Mouse (Mus musculus): ENCODE measurements around the gene Klk15. TPM values are rescaled to one million over a fixed set of nuclear protein-coding genes. Genes with fewer than 3 reads are reported as not detected.
"Not testable (repeated sequence)": the region's sequence is repeated elsewhere in the genome, so short reads cannot be mapped to it uniquely, and the experiment has no call there.

The Klk15 gene
- polyA plus RNA-seq, 1 experiment: not detected

- H3K4me3 ChIP-seq (replicated peaks; ENCODE audit: extremely low read depth, low read depth, low read length): no peak overlapping the region
- TF ChIP-seq POLR2A (IDR thresholded peaks at IDR 0.05; ENCODE audit: borderline replicate concordance, extremely low read depth, low read depth, low read length) (no peak), CTCF (IDR thresholded peaks at IDR 0.05; ENCODE audit: insufficient read depth, low read length) (no peak)
- no peaks in the 10 kb centered on the region for H3K4me1 ChIP-seq (ENCODE audit: control insufficient read depth, insufficient read depth, low read length)
- no peak for DNase-seq
- 71% methylated on average over 3 of the region's 3 CpGs for WGBS
These were observed 33.5 kb downstream of the Klk15 start for GRCm38 (mm10) chr7:43967058-43967457.

GRCm38 (mm10) chr7:43967612-43968011 lies 34.1 kb downstream of the Klk15 start:
- Histone ChIP-seq H3K4me3 (replicated peaks; ENCODE audit: extremely low read depth, low read depth, low read length) (no peak overlapping the region), H3K4me1 (ENCODE audit: control insufficient read depth, insufficient read depth, low read length) (no peaks in the 10 kb centered on the region)
- no peak for DNase-seq
- no peak for TF ChIP-seq POLR2A (IDR thresholded peaks at IDR 0.05; ENCODE audit: borderline replicate concordance, extremely low read depth, low read depth, low read length)
- no peak for TF ChIP-seq CTCF (IDR thresholded peaks at IDR 0.05; ENCODE audit: insufficient read depth, low read length)
- 67% methylated on average over 2 of the region's 2 CpGs for WGBS

GRCm38 (mm10) chr7:43975761-43976160 lies 42.2 kb downstream of the Klk15 start, which contains the start of gene Klk1b9:
Gene Klk1b9, plus strand, starts transcription at chr7:43976061.
- H3K4me1 ChIP-seq (ENCODE audit: control insufficient read depth, insufficient read depth, low read length); DNase-seq; H3K4me3 ChIP-seq (replicated peaks; ENCODE audit: extremely low read depth, low read depth, low read length): not testable (repeated sequence)
- 58% methylated on average over 1 of the region's 1 CpGs for WGBS

GRCm38 (mm10) chr7:43985657-43986056 lies 52.1 kb downstream of the Klk15 start:
- TF ChIP-seq CTCF (IDR thresholded peaks at IDR 0.05; ENCODE audit: insufficient read depth, low read length) (no peak), POLR2A (IDR thresholded peaks at IDR 0.05; ENCODE audit: borderline replicate concordance, extremely low read depth, low read depth, low read length) (no peak)
- Histone ChIP-seq H3K4me3 (replicated peaks; ENCODE audit: extremely low read depth, low read depth, low read length) (no peak overlapping the region), H3K4me1 (ENCODE audit: control insufficient read depth, insufficient read depth, low read length) (no peaks in the 10 kb centered on the region)
- no peak for DNase-seq

Other genes starting within 250 kb of the Klk15 start
- 2.2 and 56.2 TPM in 2 replicates for gene Klk14, start 243.3 kb upstream of the Klk15 start, polyA plus RNA-seq (2012; rRNA removed)
- gene Klk13, start 221.2 kb upstream of the Klk15 start, polyA plus RNA-seq (2012; rRNA removed): 8.4 and 35.6 TPM in 2 replicates
- gene Klk12, start 164.8 kb upstream of the Klk15 start, polyA plus RNA-seq (2012; rRNA removed): 5.8 TPM in 1 of 2 replicates, not detected in the other
- gene Klk11, start 159.1 kb upstream of the Klk15 start, polyA plus RNA-seq (2012; rRNA removed): 3.2 and 26.4 TPM in 2 replicates
- gene Klk10, start 152.7 kb upstream of the Klk15 start, polyA plus RNA-seq (2012; rRNA removed): 1.7 and 117 TPM in 2 replicates
- gene Klk9, start 141.8 kb upstream of the Klk15 start, polyA plus RNA-seq (2012; rRNA removed): 11.6 TPM in 1 of 2 replicates, not detected in the other
- 14.5 and 23.8 TPM in 2 replicates for gene Klk8, start 136.2 kb upstream of the Klk15 start, polyA plus RNA-seq (2012; rRNA removed)
- gene Klk7, start 122.4 kb upstream of the Klk15 start, polyA plus RNA-seq (2012; rRNA removed): 4.6 TPM in 1 of 2 replicates, not detected in the other
- 0.13 TPM in 1 of 2 replicates, not detected in the other for gene Klk6, start 109.2 kb upstream of the Klk15 start, polyA plus RNA-seq (2012; rRNA removed)
- 2.7 TPM in 1 of 2 replicates, not detected in the other for gene Klk5, start 91.8 kb upstream of the Klk15 start, polyA plus RNA-seq (2012; rRNA removed)
- gene Klk4, start 52.6 kb upstream of the Klk15 start, polyA plus RNA-seq (2012; rRNA removed): not detected in 2 replicates
- gene Klk1b8, start 16.9 kb downstream of the Klk15 start, polyA plus RNA-seq (2012; rRNA removed): not detected in 2 replicates
- gene Klk1b1, start 33.0 kb downstream of the Klk15 start, polyA plus RNA-seq (2012; rRNA removed): not detected in 2 replicates
- gene Klk1b9, start 42.3 kb downstream of the Klk15 start, polyA plus RNA-seq (2012; rRNA removed): not detected in 2 replicates
- not detected in 2 replicates for gene Klk1b11, start 62.1 kb downstream of the Klk15 start, polyA plus RNA-seq (2012; rRNA removed)
- 0.11 TPM in 1 of 2 replicates, not detected in the other for gene Klk1b26, start 78.4 kb downstream of the Klk15 start, polyA plus RNA-seq (2012; rRNA removed)
- 0.19 and 0.23 TPM in 2 replicates for gene Klk1b27, start 118.5 kb downstream of the Klk15 start, polyA plus RNA-seq (2012; rRNA removed)
- gene Klk1b21, start 168.6 kb downstream of the Klk15 start, polyA plus RNA-seq (2012; rRNA removed): not detected in 2 replicates
- gene Klk1b22, start 178.9 kb downstream of the Klk15 start, polyA plus RNA-seq (2012; rRNA removed): not detected in 2 replicates
- not detected in 2 replicates for gene Klk1b16, start 203.0 kb downstream of the Klk15 start, polyA plus RNA-seq (2012; rRNA removed)

Measured in lung, adult 2 months (tissue).